Mouse (Mus musculus): Measurements from ENCODE around the gene Fgfr2. TPM values are rescaled to one million over a fixed set of nuclear protein-coding genes. Genes with fewer than 3 reads are reported as not detected.

Gene Fgfr2
- polyA plus RNA-seq, 1 experiment from 2014 or later: 20.3 TPM

DNA sequence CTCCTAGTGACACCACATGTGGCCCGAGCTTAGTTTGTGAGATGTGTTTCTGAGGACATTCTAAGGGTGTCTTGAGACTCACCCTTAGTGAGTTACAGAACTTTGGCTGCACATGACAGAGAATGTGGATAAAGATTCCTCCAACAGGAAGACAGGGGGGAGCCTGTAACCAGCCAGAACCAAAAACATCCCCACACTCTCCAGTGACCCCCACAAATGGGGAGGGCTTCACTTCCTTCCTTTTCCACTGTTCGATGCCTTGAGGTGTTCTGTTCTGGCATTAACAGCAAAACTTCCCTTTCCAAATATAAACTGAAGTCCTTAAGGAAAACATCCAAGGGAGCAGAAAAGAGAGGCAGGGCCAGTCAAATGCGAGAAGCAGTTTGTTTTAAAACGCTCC is 886.0 kb downstream of the Fgfr2 start:
- Histone ChIP-seq H3K36me3 (ENCODE audit: control insufficient read depth, insufficient read depth) (no peaks in the 10 kb centered on the region), H3K27me3 (ENCODE audit: control insufficient read depth, insufficient read depth, low read length) (no peaks in the 10 kb centered on the region), H3K9ac (ENCODE audit: low read length) (no peak overlapping the region), H3K4me3 (ENCODE audit: low read length) (no peak overlapping the region), H3K4me2 (ENCODE audit: low read depth, low read length) (no peak overlapping the region), H3K9me3 (replicated peaks; ENCODE audit: control insufficient read depth, low read length) (no peaks in the 10 kb centered on the region), H3K4me1 (ENCODE audit: control insufficient read depth, insufficient read depth, low read length) (peaks cover 5% of the 10 kb centered on the region; the same call in 1 of the 2 replicates), H3K27ac (ENCODE audit: low read length) (no peak overlapping the region)
- no peak for ATAC-seq (replicated peaks; ENCODE audit: extremely low read depth, insufficient read depth, low FRiP score)
- 55% methylated on average over 4 of the region's 4 CpGs for WGBS

DNA sequence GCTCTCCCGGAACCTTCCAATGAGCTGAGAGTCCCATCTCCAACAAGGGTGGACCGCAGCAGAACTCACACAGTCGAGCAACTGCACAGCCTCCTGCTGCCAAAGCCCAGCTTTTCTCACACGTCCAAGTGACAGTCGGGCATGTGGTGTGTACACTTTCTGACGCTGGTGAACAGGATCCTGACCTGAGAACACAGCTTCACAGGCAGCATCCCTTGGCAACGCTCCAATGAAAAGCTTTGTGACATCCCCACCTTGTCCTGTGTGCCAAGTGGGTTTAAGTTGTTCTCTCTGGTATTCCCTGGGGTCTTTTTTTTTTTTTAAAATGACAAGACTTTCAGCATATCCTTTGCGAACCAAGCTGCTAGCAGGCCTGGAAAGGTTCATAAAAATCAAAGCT is 886.4 kb downstream of the Fgfr2 start:
- H3K4me3 ChIP-seq (ENCODE audit: low read length): no peak overlapping the region
- H3K4me2 ChIP-seq (ENCODE audit: low read depth, low read length): no peak overlapping the region
- ATAC-seq (replicated peaks; ENCODE audit: extremely low read depth, insufficient read depth, low FRiP score): no peak
- peaks cover 5% of the 10 kb centered on the region; the same call in 1 of the 2 replicates for H3K4me1 ChIP-seq (ENCODE audit: control insufficient read depth, insufficient read depth, low read length)
- H3K9me3 ChIP-seq (replicated peaks; ENCODE audit: control insufficient read depth, low read length): no peaks in the 10 kb centered on the region
- no peaks in the 10 kb centered on the region for H3K27me3 ChIP-seq (ENCODE audit: control insufficient read depth, insufficient read depth, low read length)
- H3K36me3 ChIP-seq (ENCODE audit: control insufficient read depth, insufficient read depth): no peaks in the 10 kb centered on the region
- no peak overlapping the region for H3K9ac ChIP-seq (ENCODE audit: low read length)
- no peak overlapping the region for H3K27ac ChIP-seq (ENCODE audit: low read length)
- WGBS: 64% methylated on average over 8 of the region's 8 CpGs

DNA sequence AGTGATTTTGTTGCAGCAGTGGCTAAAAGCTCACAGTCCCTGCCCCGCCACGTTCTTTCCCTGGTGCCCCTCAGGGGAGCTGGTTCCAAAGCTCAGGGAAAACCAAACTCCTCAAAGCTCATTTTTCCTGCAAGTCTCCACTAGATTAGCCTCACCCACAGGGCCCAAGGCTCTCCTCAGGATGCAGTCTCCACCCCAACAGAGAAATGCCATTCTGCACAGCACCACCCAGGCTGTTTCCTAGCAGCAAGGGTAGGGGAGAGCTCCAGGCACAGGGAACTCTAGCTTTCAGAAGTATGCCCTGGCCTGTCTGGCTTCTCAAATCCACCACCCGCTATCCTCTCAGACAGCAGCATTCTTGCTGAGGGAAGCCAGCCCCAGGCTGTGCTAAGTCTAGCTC is 888.9 kb downstream of the Fgfr2 start:
- no peak overlapping the region for H3K4me3 ChIP-seq (ENCODE audit: low read length)

DNA sequence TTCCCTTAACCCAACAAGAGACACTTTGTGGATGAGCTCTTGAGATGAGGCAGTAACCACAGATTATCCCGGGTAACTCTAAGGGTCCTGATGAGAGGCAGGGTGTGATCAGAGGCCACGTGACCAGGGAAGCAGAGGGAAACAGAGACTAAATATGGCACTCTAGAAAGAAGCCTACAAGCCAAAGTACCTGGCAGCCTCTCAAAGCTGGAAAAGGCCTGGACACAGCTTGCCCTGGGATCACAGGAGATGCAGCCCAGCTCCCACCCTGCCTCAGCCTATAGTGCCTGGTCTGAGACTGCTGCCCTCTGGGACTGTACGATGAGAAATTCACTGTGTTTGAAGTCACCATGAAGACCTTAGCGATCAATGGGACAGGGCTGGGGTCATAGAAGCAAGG is 889.4 kb downstream of the Fgfr2 start:
- Histone ChIP-seq H3K9me3 (replicated peaks; ENCODE audit: control insufficient read depth, low read length) (no peaks in the 10 kb centered on the region), H3K36me3 (ENCODE audit: control insufficient read depth, insufficient read depth) (no peaks in the 10 kb centered on the region), H3K4me1 (ENCODE audit: control insufficient read depth, insufficient read depth, low read length) (peaks cover 5% of the 10 kb centered on the region; the same call in 1 of the 2 replicates), H3K27ac (ENCODE audit: low read length) (no peak overlapping the region), H3K9ac (ENCODE audit: low read length) (no peak overlapping the region), H3K4me3 (ENCODE audit: low read length) (no peak overlapping the region), H3K27me3 (ENCODE audit: control insufficient read depth, insufficient read depth, low read length) (no peaks in the 10 kb centered on the region), H3K4me2 (ENCODE audit: low read depth, low read length) (no peak overlapping the region)
- 72% methylated on average over 4 of the region's 4 CpGs for WGBS
- no peak for ATAC-seq (replicated peaks; ENCODE audit: extremely low read depth, insufficient read depth, low FRiP score)

More for the DNA sequence above, 888.9 kb downstream of the Fgfr2 start:
- 60% methylated on average over 3 of the region's 3 CpGs for WGBS
- Histone ChIP-seq H3K9ac (ENCODE audit: low read length) (no peak overlapping the region), H3K27ac (ENCODE audit: low read length) (no peak overlapping the region), H3K36me3 (ENCODE audit: control insufficient read depth, insufficient read depth) (no peaks in the 10 kb centered on the region), H3K27me3 (ENCODE audit: control insufficient read depth, insufficient read depth, low read length) (no peaks in the 10 kb centered on the region), H3K9me3 (replicated peaks; ENCODE audit: control insufficient read depth, low read length) (no peaks in the 10 kb centered on the region), H3K4me2 (ENCODE audit: low read depth, low read length) (no peak overlapping the region), H3K4me1 (ENCODE audit: control insufficient read depth, insufficient read depth, low read length) (peaks cover 5% of the 10 kb centered on the region; the same call in 1 of the 2 replicates)
- no peak for ATAC-seq (replicated peaks; ENCODE audit: extremely low read depth, insufficient read depth, low FRiP score)

DNA sequence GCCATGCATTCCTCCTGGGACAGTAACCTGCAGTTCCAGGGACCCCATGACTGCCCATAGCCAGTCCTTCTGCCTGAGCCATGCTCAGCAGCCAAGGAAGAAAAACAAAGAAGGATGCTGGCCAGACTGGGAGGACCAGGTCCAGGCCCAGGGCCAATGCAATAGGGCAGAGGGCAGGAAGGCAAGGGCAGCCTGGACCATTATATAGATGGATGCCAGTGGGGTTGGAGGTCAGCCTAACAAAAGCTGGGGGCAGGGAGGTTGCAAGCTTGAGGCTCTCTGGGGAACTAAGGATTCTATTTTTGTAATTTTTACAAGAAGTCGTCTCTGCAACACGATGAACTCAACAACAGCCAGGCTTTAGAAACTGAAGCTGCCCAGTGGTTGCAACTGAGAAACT is 890.2 kb downstream of the Fgfr2 start:
- H3K27me3 ChIP-seq (ENCODE audit: control insufficient read depth, insufficient read depth, low read length): no peaks in the 10 kb centered on the region
- 33% methylated on average over 2 of the region's 2 CpGs for WGBS
- no peaks in the 10 kb centered on the region for H3K36me3 ChIP-seq (ENCODE audit: control insufficient read depth, insufficient read depth)
- no peak for ATAC-seq (replicated peaks; ENCODE audit: extremely low read depth, insufficient read depth, low FRiP score)
- H3K4me3 ChIP-seq (ENCODE audit: low read length): no peak overlapping the region
- no peak overlapping the region for H3K4me2 ChIP-seq (ENCODE audit: low read depth, low read length)
- H3K9ac ChIP-seq (ENCODE audit: low read length): no peak overlapping the region
- H3K4me1 ChIP-seq (ENCODE audit: control insufficient read depth, insufficient read depth, low read length): peaks cover 3% of the 10 kb centered on the region; the same call in 1 of the 2 replicates
- no peaks in the 10 kb centered on the region for H3K9me3 ChIP-seq (replicated peaks; ENCODE audit: control insufficient read depth, low read length)
- H3K27ac ChIP-seq (ENCODE audit: low read length): no peak overlapping the region

DNA sequence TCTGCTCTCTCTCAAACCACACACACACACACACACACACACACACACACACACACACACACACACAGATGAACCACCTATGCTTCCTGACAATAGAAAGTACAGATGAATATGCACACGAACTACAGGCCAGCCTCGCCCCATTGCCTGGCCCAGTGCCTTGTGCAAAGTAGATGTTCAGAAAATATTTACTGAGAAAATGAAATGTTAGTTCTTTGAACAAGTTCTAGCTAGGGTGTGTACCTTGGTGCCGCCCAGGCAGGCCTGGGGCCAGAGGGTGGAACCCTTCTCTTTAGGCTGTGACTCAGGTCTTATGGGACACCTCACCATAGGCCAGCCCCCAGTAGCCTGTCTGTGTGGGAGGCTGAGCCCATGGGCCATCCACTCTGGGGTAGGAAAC is 891.7 kb downstream of the Fgfr2 start:
- no peak for ATAC-seq (replicated peaks; ENCODE audit: extremely low read depth, insufficient read depth, low FRiP score)
- no peaks in the 10 kb centered on the region for H3K36me3 ChIP-seq (ENCODE audit: control insufficient read depth, insufficient read depth)
- no peak overlapping the region for H3K4me2 ChIP-seq (ENCODE audit: low read depth, low read length)
- H3K4me1 ChIP-seq (ENCODE audit: control insufficient read depth, insufficient read depth, low read length): no peaks in the 10 kb centered on the region
- 76% methylated on average over 3 of the region's 3 CpGs for WGBS
- H3K4me3 ChIP-seq (ENCODE audit: low read length): no peak overlapping the region
- H3K27me3 ChIP-seq (ENCODE audit: control insufficient read depth, insufficient read depth, low read length): no peaks in the 10 kb centered on the region
- no peak overlapping the region for H3K9ac ChIP-seq (ENCODE audit: low read length)
- no peaks in the 10 kb centered on the region for H3K9me3 ChIP-seq (replicated peaks; ENCODE audit: control insufficient read depth, low read length)
- no peak overlapping the region for H3K27ac ChIP-seq (ENCODE audit: low read length)

DNA sequence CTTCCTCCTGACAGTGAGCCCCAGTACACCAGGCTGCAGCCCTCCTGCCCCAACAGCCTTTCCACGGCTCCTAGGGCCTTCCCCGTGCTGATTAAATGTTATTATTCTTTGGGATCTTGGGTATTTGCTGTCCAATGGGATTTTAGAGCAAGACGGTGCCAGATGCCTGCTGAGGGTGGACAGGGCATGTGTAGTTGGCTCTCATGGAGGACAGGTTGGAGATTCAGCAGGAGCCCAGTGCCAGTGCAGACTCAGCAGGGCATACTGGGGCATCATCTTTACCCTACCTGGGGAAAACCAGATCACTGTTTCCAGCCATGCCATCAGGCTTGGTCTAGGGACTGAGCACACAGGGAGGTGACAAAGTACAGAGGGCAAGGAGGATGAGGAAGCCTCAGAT is 892.2 kb downstream of the Fgfr2 start:
- Histone ChIP-seq H3K4me1 (ENCODE audit: control insufficient read depth, insufficient read depth, low read length) (no peaks in the 10 kb centered on the region), H3K27ac (ENCODE audit: low read length) (no peak overlapping the region), H3K4me3 (ENCODE audit: low read length) (no peak overlapping the region), H3K9ac (ENCODE audit: low read length) (no peak overlapping the region), H3K27me3 (ENCODE audit: control insufficient read depth, insufficient read depth, low read length) (no peaks in the 10 kb centered on the region), H3K4me2 (ENCODE audit: low read depth, low read length) (no peak overlapping the region), H3K9me3 (replicated peaks; ENCODE audit: control insufficient read depth, low read length) (no peaks in the 10 kb centered on the region), H3K36me3 (ENCODE audit: control insufficient read depth, insufficient read depth) (no peaks in the 10 kb centered on the region)
- 78% methylated on average over 3 of the region's 3 CpGs for WGBS
- no peak for ATAC-seq (replicated peaks; ENCODE audit: extremely low read depth, insufficient read depth, low FRiP score)

DNA sequence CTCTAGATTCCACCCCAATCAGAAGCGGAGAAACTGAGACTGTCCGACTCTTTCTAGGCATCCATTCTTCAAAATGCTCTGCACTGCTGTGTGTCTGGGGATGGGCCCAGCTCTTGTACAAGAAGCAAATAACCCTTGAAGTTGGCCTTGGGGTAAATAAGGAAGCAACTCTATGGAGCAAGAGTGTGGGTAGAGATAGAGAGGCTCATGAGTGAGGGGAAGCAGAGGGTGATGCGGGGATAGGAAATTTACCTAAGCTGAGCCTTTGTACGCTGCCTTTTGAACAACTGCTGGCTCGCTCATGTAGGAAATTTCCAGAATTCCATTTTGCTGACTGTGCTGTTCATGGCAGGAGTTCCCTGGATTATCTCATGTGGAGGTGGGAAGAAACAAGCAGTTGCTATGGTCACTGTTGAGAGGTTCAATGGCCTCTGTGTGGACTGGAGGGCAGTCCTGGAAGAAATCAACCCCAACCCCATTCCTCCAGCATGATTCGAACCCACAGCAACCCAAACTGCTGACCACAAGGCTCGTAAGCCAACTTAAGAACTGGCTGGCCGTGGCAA is 896.0 kb downstream of the Fgfr2 start:
- H3K4me1 ChIP-seq (ENCODE audit: control insufficient read depth, insufficient read depth, low read length): 0 out of 2 replicates have a peak, but pooled peaks cover 4% of the 10 kb centered on the region
- no peaks in the 10 kb centered on the region for H3K27me3 ChIP-seq (ENCODE audit: control insufficient read depth, insufficient read depth, low read length)
- no peak overlapping the region for H3K27ac ChIP-seq (ENCODE audit: low read length)
- no peaks in the 10 kb centered on the region for H3K9me3 ChIP-seq (replicated peaks; ENCODE audit: control insufficient read depth, low read length)
- no peak overlapping the region for H3K4me2 ChIP-seq (ENCODE audit: low read depth, low read length)
- H3K4me3 ChIP-seq (ENCODE audit: low read length): no peak overlapping the region
- no peak overlapping the region for H3K9ac ChIP-seq (ENCODE audit: low read length)
- WGBS: 61% methylated on average over 8 of the region's 8 CpGs
- no peaks in the 10 kb centered on the region for H3K36me3 ChIP-seq (ENCODE audit: control insufficient read depth, insufficient read depth)
- ATAC-seq (replicated peaks; ENCODE audit: extremely low read depth, insufficient read depth, low FRiP score): 0 out of 2 replicates have a peak, but pooled peaks have one; percentile 25

DNA sequence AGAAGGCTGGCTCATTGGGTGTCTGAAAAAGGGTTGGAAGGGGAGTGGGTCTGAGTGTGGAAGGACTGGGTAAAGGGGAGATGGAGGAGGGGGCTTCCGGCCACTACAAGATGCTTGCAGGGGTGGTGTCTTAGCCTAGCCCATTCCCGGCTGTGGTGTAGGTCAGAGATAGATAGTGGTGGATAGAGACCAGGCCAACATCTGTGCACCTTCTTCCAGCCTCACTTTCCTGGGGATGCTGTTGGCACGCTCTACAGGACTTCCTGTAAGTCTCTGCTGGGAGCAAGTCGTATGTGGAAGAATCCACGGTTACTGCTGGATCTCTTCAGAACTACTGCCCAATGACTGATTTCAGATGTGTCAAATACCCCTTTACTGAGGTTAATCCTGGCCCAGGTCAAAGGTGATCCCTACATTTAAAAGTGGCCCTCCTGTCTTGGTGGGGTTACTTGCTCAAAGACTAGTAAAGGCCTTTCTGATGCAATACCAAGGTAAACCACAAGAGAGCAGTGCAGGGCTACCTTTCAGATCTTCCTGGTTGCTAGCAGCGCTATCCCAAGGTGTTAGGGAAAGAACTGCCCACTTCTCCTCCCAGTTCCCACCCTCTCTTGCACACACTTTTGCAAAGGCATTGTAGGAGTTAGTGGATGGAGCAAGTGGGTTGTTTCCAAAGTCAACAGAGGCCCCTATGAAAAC is 896.6 kb downstream of the Fgfr2 start:
- no peak overlapping the region for H3K9ac ChIP-seq (ENCODE audit: low read length)
- ATAC-seq (replicated peaks; ENCODE audit: extremely low read depth, insufficient read depth, low FRiP score): peak; percentile 67; the same call in 1 of the 2 replicates
- 52% methylated on average over 6 of the region's 6 CpGs for WGBS

More for the DNA sequence above, 896.6 kb downstream of the Fgfr2 start:
- Histone ChIP-seq H3K4me1 (ENCODE audit: control insufficient read depth, insufficient read depth, low read length) (0 out of 2 replicates have a peak, but pooled peaks cover 4% of the 10 kb centered on the region), H3K36me3 (ENCODE audit: control insufficient read depth, insufficient read depth) (no peaks in the 10 kb centered on the region), H3K27ac (ENCODE audit: low read length) (no peak overlapping the region), H3K4me3 (ENCODE audit: low read length) (no peak overlapping the region), H3K9me3 (replicated peaks; ENCODE audit: control insufficient read depth, low read length) (no peaks in the 10 kb centered on the region), H3K4me2 (ENCODE audit: low read depth, low read length) (no peak overlapping the region), H3K27me3 (ENCODE audit: control insufficient read depth, insufficient read depth, low read length) (no peaks in the 10 kb centered on the region)
